In genomic region chr14:121903381-121903876, GRCm38 (mm10) we compare ENCODE assay signal across 26 mouse cellular contexts. TPM values are rescaled to one million over a fixed set of nuclear protein-coding genes. Genes with fewer than 3 reads are reported as not detected.
DNase-seq lines count a peak whose midpoint lies in the region; ATAC-seq and TF ChIP-seq lines count a peak whose summit lies in the region.
"Had no signal": no experiment of that assay in that cellular context is flagged by ENCODE, and none has a peak within 500 bp of the region (broad histone marks: within the 10 kb centered on the region; RNA-seq: fewer than 3 reads in every experiment).

No protein-coding gene starts in this region.

- peaks cover 4% of the 10 kb centered on the region; the same call in 1 of the 2 replicates for H3K36me3 ChIP-seq in heart, embryonic 16.5 days (ENCODE audit: control insufficient read depth, insufficient read depth)
- H3K36me3 ChIP-seq in thymus, adult 2 months (ENCODE audit: control insufficient read depth, insufficient read depth, low read length) = no peaks in the 10 kb centered on the region

- H3K27me3 ChIP-seq in heart, embryonic 16.5 days (ENCODE audit: control insufficient read depth, insufficient read depth, low read length) = no peaks in the 10 kb centered on the region
- H3K27me3 ChIP-seq in thymus, adult 2 months (ENCODE audit: control insufficient read depth, insufficient read depth, low read length) = no peaks in the 10 kb centered on the region
- H3K27me3 ChIP-seq: embryonic facial prominence, embryonic 13.5 days; lung, embryonic 15.5 days had no signal

- H3K27ac ChIP-seq in heart, embryonic 16.5 days (ENCODE audit: low read length) = no peak overlapping the region
- H3K27ac ChIP-seq in thymus, adult 2 months (ENCODE audit: control insufficient read depth, insufficient read depth, low read length) = peak overlapping the region; percentile 51; the same call in 1 of the 2 replicates
- no peak overlapping the region for H3K27ac ChIP-seq in left cerebral cortex, adult 2 months
- H3K27ac ChIP-seq: embryonic facial prominence, embryonic 13.5 days; heart, embryonic 10.5 days; hindbrain, embryonic 14.5 days; lung, embryonic 15.5 days had no signal

- intact Hi-C loops in left cerebral cortex, adult 2 months (cut with DNase I) = no loop called here

- peaks cover 14% of the 10 kb centered on the region for H3K4me1 ChIP-seq in heart, embryonic 16.5 days (ENCODE audit: control insufficient read depth, insufficient read depth, low read length)
- H3K4me1 ChIP-seq in thymus, adult 2 months (replicated peaks; ENCODE audit: control insufficient read depth, insufficient read depth, low read length) = peaks cover 40% of the 10 kb centered on the region

- no peak for TF ChIP-seq POLR2A in thymus, adult 2 months (IDR thresholded peaks at IDR 0.05; ENCODE audit: control insufficient read depth, extremely low read depth, insufficient read depth, low read length, poor library complexity)

- no peak for DNase-seq in heart, adult 18-20 months
- no peak for DNase-seq in thymus, adult 2 months
- DNase-seq in thymus, adult 18-20 months = no peak
- peak; percentile 57 for DNase-seq in naive thymus-derived CD4-positive, alpha-beta T cell, adult 2 months (ENCODE audit: low read depth)
- DNase-seq in frontal cortex, postnatal 25 days (ENCODE audit: low spot score in 2 of 2) = no peak
- no peak for DNase-seq in left cerebral cortex, adult 2 months (ENCODE audit: extremely low spot score in 1 of 2, low spot score in 2 of 2)
- DNase-seq: adrenal gland, adult 8-10 months; cerebellum, adult 11 months; cerebellum, postnatal 10 days; gastrocnemius, postnatal 36 days; heart, postnatal 14 days; kidney, adult 11 months; lung, postnatal 4 days; midbrain, embryonic 14.5 days had no signal

- H3K4me3 ChIP-seq in heart, embryonic 16.5 days (ENCODE audit: low read length) = no peak overlapping the region
- H3K4me3 ChIP-seq in thymus, adult 2 months (ENCODE audit: control insufficient read depth, insufficient read depth, low read length) = no peak overlapping the region
- no peak overlapping the region for H3K4me3 ChIP-seq in left cerebral cortex, adult 2 months
- H3K4me3 ChIP-seq: embryonic facial prominence, embryonic 13.5 days; heart, embryonic 10.5 days; lung, embryonic 15.5 days; myocyte had no signal

- ATAC-seq in heart, embryonic 16.5 days (replicated peaks; ENCODE audit: extremely low read depth, insufficient read depth, low FRiP score) = peak; percentile 25; the same call in 1 of the 2 replicates
- ATAC-seq in common myeloid progenitor, adult 5-6 weeks (replicated peaks; ENCODE audit: low read depth, poor library complexity, severe bottlenecking) = peak; percentile 36
- ATAC-seq: forebrain, embryonic 14.5 days had no signal

- no peak for TF ChIP-seq CTCF in thymus, adult 2 months (IDR thresholded peaks at IDR 0.05; ENCODE audit: borderline replicate concordance, control insufficient read depth, extremely low read depth, insufficient read depth, low read length, poor library complexity)
- TF ChIP-seq CTCF in left cerebral cortex, adult 2 months (IDR thresholded peaks at IDR 0.05) = no peak

- no peak overlapping the region for H3K9ac ChIP-seq in heart, embryonic 16.5 days (ENCODE audit: low read length)
- H3K9ac ChIP-seq: embryonic facial prominence, embryonic 13.5 days; hindbrain, embryonic 14.5 days; lung, embryonic 15.5 days had no signal

- no peaks in the 10 kb centered on the region for H3K9me3 ChIP-seq in heart, embryonic 16.5 days (replicated peaks; ENCODE audit: control insufficient read depth, low read length)
- H3K9me3 ChIP-seq: embryonic facial prominence, embryonic 13.5 days; heart, embryonic 10.5 days; lung, embryonic 15.5 days had no signal

- H3K4me2 ChIP-seq in heart, embryonic 16.5 days (ENCODE audit: low read depth, low read length) = no peak overlapping the region
- H3K4me2 ChIP-seq: embryonic facial prominence, embryonic 13.5 days; hindbrain, embryonic 14.5 days; liver, embryonic 11.5 days; lung, embryonic 15.5 days had no signal

- WGBS in heart, embryonic 16.5 days = 78% methylated on average over 7 of the region's 7 CpGs
- WGBS in thymus, adult 2 months = 38% methylated on average over 7 of the region's 7 CpGs

RNA-seq across cellular contexts. Expression of gene Gpr18, which starts 12.2 kb away (rescaled TPM):
- polyA plus RNA-seq in heart, embryonic 16.5 days (2015; fragmentation: Nextera tagmentation; extraction: Ambion mirVana) = 0.22 and 1.00 TPM in 2 replicates
- 1 to 10 TPM in 1 of 2 experiments, under 1 TPM in 1; 0.22 to 1.8 TPM for total RNA-seq in heart, adult 18-20 months (2021)
- polyA plus RNA-seq in thymus, adult 2 months (2012; rRNA removed) = 24.8 and 32.8 TPM in 2 replicates
- 1.7 and 3.7 TPM in 2 replicates for total RNA-seq in common myeloid progenitor, adult 5-6 weeks (2017)
- total RNA-seq in left cerebral cortex, adult 2 months (2021) = not detected
- total RNA-seq: gastrocnemius, postnatal 36 days; layer of hippocampus, adult 18-20 months; left cerebral cortex, postnatal 36 days had no signal
- polyA plus RNA-seq: forebrain, embryonic 14.5 days; hindbrain, embryonic 14.5 days; kidney, embryonic 16.5 days; liver, embryonic 11.5 days; midbrain, embryonic 14.5 days; myocyte had no signal

RNA-seq across cellular contexts. Expression of gene Ubac2, which starts 25.0 kb away (rescaled TPM):
- 48.3 and 53.8 TPM in 2 replicates for polyA plus RNA-seq in heart, embryonic 16.5 days (2015; fragmentation: Nextera tagmentation; extraction: Ambion mirVana)
- total RNA-seq in heart, adult 18-20 months (2021) = 10 to 100 TPM; 28.9 to 31.0 TPM
- polyA plus RNA-seq in thymus, adult 2 months (2012; rRNA removed) = 102 TPM in 2 replicates
- total RNA-seq in common myeloid progenitor, adult 5-6 weeks (2017) = 19.1 and 33.3 TPM in 2 replicates
- 10 to 100 TPM; 34.0 to 36.9 TPM for total RNA-seq in left cerebral cortex, adult 2 months (2021)
